In the genomic region with DNA sequence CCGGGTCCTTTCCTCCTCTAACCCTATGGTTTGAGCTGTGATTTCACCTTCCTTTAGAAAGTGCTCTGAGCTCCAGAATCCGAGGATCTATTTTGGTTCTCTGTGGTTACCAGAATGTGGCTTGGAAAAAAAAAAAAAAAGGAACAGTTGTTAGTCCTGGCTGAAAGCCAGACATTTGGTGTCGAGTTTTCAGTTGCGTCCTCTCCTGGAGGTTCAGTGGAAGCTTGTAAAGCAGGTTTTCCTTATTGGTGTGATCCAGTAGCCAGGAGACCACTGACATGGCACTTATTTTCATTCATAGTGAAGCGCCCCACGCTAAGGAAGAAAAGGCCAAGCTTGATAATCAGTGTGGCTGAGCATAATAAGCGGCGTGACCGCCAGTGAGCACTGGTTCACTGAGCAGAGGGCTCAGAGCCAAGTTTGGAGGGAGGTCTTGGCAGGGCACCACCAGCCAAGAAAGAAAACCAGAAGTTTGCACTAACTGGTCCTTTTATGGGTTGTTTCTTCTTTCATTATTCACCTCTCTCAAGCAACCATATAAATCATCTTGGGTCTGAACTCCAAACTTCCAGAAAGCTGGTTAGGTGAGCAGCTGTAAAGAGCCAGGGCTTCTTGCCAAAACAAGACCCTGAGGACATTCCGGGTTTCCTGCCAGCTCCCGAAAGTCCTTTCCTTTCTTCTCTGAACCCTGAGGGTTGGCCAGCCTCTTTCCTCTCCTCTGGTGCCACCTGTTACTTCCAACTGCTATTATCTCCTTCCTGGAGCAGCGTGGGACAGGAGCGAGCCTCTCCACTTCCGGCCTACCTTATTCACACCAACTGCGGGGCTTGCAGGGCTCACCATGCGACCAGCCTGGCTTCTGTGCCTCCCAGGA, we compare ENCODE assay signal across 7 mouse cellular contexts.
DNase-seq lines count a peak whose midpoint lies in the region; ATAC-seq and TF ChIP-seq lines count a peak whose summit lies in the region.

No protein-coding gene starts in this region.

- peak overlapping the region; percentile 11; the same call in 1 of the 2 replicates for H3K4me2 ChIP-seq in intestine, embryonic 15.5 days (replicated peaks)
- no peak overlapping the region for H3K4me2 ChIP-seq in midbrain, embryonic 14.5 days (ENCODE audit: low read length)

- H3K4me3 ChIP-seq in intestine, embryonic 15.5 days (replicated peaks) = no peak overlapping the region
- H3K4me3 ChIP-seq in left cerebral cortex, adult 2 months = no peak overlapping the region
- H3K4me3 ChIP-seq in midbrain, embryonic 14.5 days (replicated peaks; ENCODE audit: low read depth, low read length) = no peak overlapping the region

- peak; percentile 59 for DNase-seq in adrenal gland, postnatal 25 days
- peak; percentile 35 to 37 for DNase-seq in left cerebral cortex, adult 2 months (ENCODE audit: extremely low spot score in 1 of 2, low spot score in 2 of 2)
- DNase-seq in midbrain, embryonic 14.5 days = peak; percentile 80
- peak; percentile 60 for DNase-seq in telencephalon, adult 2 months (ENCODE audit: low read depth, low spot score)

- H3K9me3 ChIP-seq in intestine, embryonic 15.5 days = no peaks in the 10 kb centered on the region
- no peaks in the 10 kb centered on the region for H3K9me3 ChIP-seq in midbrain, embryonic 14.5 days (ENCODE audit: control insufficient read depth, low read length)

- 0 out of 2 replicates have a peak overlapping the region, but pooled peaks have one; percentile 15 for H3K27ac ChIP-seq in intestine, embryonic 15.5 days
- H3K27ac ChIP-seq in left cerebral cortex, adult 2 months = no peak overlapping the region
- peak overlapping the region; percentile 16; the same call in 1 of the 2 replicates for H3K27ac ChIP-seq in midbrain, embryonic 14.5 days (replicated peaks; ENCODE audit: low read depth, low read length)

- TF ChIP-seq CTCF in left cerebral cortex, adult 2 months (IDR thresholded peaks at IDR 0.05) = peak; percentile 21

- no peak overlapping the region for H3K9ac ChIP-seq in intestine, embryonic 15.5 days
- H3K9ac ChIP-seq in midbrain, embryonic 14.5 days (replicated peaks; ENCODE audit: low read length) = no peak overlapping the region

- WGBS in intestine, embryonic 15.5 days = 47% methylated on average over 16 of the region's 16 CpGs
- 34% methylated on average over 16 of the region's 16 CpGs for WGBS in midbrain, embryonic 14.5 days

- no peaks in the 10 kb centered on the region for H3K36me3 ChIP-seq in intestine, embryonic 15.5 days
- no peaks in the 10 kb centered on the region for H3K36me3 ChIP-seq in midbrain, embryonic 14.5 days (ENCODE audit: control insufficient read depth, insufficient read depth, low read length)

- intact Hi-C loops in left cerebral cortex, adult 2 months (cut with DNase I) = no loop called here

- peaks cover 9% of the 10 kb centered on the region; the same call in 1 of the 2 replicates for H3K4me1 ChIP-seq in intestine, embryonic 15.5 days (replicated peaks)
- H3K4me1 ChIP-seq in midbrain, embryonic 14.5 days (ENCODE audit: control insufficient read depth, insufficient read depth, low read length) = peaks cover 2% of the 10 kb centered on the region; the same call in 1 of the 2 replicates

- H3K27me3 ChIP-seq in intestine, embryonic 15.5 days (replicated peaks) = no peaks in the 10 kb centered on the region
- no peaks in the 10 kb centered on the region for H3K27me3 ChIP-seq in midbrain, embryonic 14.5 days (ENCODE audit: control insufficient read depth, insufficient read depth, low read length)

- ATAC-seq in common myeloid progenitor, adult 5-6 weeks (replicated peaks; ENCODE audit: low read depth, poor library complexity, severe bottlenecking) = peak; percentile 84
- ATAC-seq in granulocyte monocyte progenitor cell, adult 5-6 weeks (replicated peaks; ENCODE audit: poor library complexity, severe bottlenecking) = peak; percentile 54
- peak; percentile 65 for ATAC-seq in intestine, embryonic 15.5 days
- peak; percentile 86 for ATAC-seq in midbrain, embryonic 14.5 days (ENCODE audit: low FRiP score, low TSS enrichment)
